Mouse (Mus musculus) intestine, embryonic 14.5 days (tissue): ENCODE results near the gene Gramd1a. TPM values are rescaled to one million over a fixed set of nuclear protein-coding genes. Genes with fewer than 3 reads are reported as not detected.

Experiments used
- ATAC-seq: fragments of 200-750 bp; cut with Nextera tagmentation; replicated peaks from 2 replicates; pipeline ENCODE4 v1.8.0; 2017; ENCODE audit warnings: low read depth, moderate number of reproducible peaks, moderate TSS enrichment, moderate library complexity; ENCODE audit not compliant: low FRiP score, low TSS enrichment
- DNase-seq: peaks from one replicate; pipeline ENCODE4 v3.0.0-alpha.2; 2018; ENCODE audit warnings: low spot score
- H3K27ac ChIP-seq: fragments of 300-500 bp; sonication (generic); 2 replicates; pipeline ENCODE4 v1.5.1; 2014; ENCODE audit warnings: low read depth, mild to moderate bottlenecking, control low read depth
- H3K27me3 ChIP-seq: fragments of 300-500 bp; sonication (generic); replicated peaks from 2 replicates; pipeline ENCODE4 v1.6.1; 2014; ENCODE audit warnings: low read length, control low read depth; ENCODE audit not compliant: control insufficient read depth, insufficient read depth
- H3K36me3 ChIP-seq: fragments of 300-500 bp; sonication (generic); 2 replicates; pipeline ENCODE4 v1.6.1; 2014; ENCODE audit warnings: low read length, control low read depth; ENCODE audit not compliant: control insufficient read depth, insufficient read depth
- H3K4me1 ChIP-seq: fragments of 300-500 bp; sonication (generic); replicated peaks from 2 replicates; pipeline ENCODE4 v1.6.1; 2014; ENCODE audit warnings: low read length, control low read depth, mixed read lengths; ENCODE audit not compliant: control insufficient read depth, insufficient read depth
- H3K4me2 ChIP-seq: fragments of 300-500 bp; sonication (generic); 2 replicates; pipeline ENCODE4 v1.6.1; 2014; ENCODE audit warnings: low read length
- H3K4me3 ChIP-seq: fragments of 300-500 bp; sonication (generic); 2 replicates; pipeline ENCODE4 v1.5.1; 2014; ENCODE audit warnings: low read depth, low read length, control low read depth, mixed read lengths
- H3K9ac ChIP-seq: fragments of 300-500 bp; sonication (generic); 2 replicates; pipeline ENCODE4 v1.6.1; 2014; ENCODE audit warnings: mild to moderate bottlenecking, low read length
- H3K9me3 ChIP-seq: fragments of 300-500 bp; sonication (generic); 2 replicates; pipeline ENCODE4 v1.6.1; 2016; ENCODE audit warnings: low read length, control low read depth; ENCODE audit not compliant: control insufficient read depth
- WGBS: fragments of 180-500 bp; shearing (Covaris S2); extraction: QIAGEN DNeasy Blood & Tissue Kit; methylation state at CpG from one replicate; pipeline ENCODE4 v1.1.7; 2014; 5-methylcytosine and 5-hydroxymethylcytosine counted together
- polyA plus RNA-seq: library from polyadenylated mRNA; unstranded; fragments of >200 nt; fragmentation: Nextera tagmentation; extraction: Ambion mirVana; gene quantifications from 2 replicates; pipeline ENCODE4 v1.2.1, GENCODE M21; 2014

Gene Gramd1a
- polyA plus RNA-seq, 1 experiment from 2014 or later = 54.2 TPM

DNA sequence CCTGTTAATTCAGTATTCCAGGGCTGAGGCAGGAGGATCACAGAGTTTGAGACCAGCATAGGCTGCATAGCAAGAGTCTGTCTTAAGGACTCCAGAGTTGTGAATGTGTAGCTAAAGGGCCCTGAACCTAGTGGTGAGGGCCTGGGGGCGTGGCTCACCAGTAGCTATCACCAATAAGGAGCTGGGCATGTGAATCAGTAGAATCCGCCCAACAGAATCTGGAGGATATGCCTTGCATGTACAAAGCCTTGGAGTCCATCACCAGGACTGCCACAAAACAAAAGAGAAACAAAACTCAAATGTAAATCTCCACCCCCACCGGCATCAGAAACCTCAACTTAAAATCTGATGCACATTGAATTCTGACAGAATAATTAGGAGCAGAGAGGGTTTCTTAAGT lies 7.6 kb downstream of the Gramd1a start:
- Histone ChIP-seq H3K4me3 (peak overlapping the region; percentile 81; the same call in 1 of the 2 replicates), H3K36me3 (peaks cover 9% of the 10 kb centered on the region), H3K4me1 (peaks cover 46% of the 10 kb centered on the region), H3K9ac (peak overlapping the region; percentile 20; the same call in 1 of the 2 replicates), H3K27ac (peak overlapping the region; percentile 94), H3K9me3 (no peaks in the 10 kb centered on the region), H3K27me3 (no peaks in the 10 kb centered on the region), H3K4me2 (peak overlapping the region; percentile 71)
- ATAC-seq (no peak), DNase-seq (no peak)
- WGBS = 57% methylated on average over 3 of the region's 3 CpGs

DNA sequence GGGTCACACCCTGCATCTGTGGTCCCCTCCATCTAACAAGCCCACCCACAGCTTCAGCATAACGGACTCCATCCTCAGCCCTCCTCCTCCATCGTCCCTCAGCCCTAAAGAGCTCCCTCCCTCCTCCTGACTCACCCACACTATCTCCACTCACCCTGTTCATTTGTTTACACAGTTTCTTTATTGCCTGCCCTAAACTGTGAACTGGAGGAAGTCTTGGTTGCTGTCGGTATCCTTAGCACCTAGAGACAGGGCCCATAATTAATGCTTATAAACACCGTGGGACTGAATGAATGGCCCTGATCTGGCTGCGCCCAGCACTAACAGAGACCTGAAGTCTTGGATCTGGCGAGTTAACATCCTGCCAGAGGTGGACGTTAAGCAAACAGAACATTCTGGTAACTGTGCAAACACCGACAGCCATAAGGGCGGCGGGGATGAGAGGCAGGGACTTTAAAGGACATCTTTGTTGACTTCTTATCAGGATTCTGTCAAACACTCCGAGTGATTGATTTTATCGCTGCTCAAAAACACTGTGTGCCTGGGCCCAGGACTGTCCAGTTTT lies 10.0 kb downstream of the Gramd1a start:
- peak overlapping the region; percentile 47 for H3K27ac ChIP-seq
- 12% methylated on average over 12 of the region's 12 CpGs for WGBS
- H3K27me3 ChIP-seq = no peaks in the 10 kb centered on the region
- no peak overlapping the region for H3K9ac ChIP-seq
- peaks cover 33% of the 10 kb centered on the region for H3K36me3 ChIP-seq
- DNase-seq (peak; percentile 71), ATAC-seq (peak; percentile 88)
- no peaks in the 10 kb centered on the region for H3K9me3 ChIP-seq
- H3K4me1 ChIP-seq = peaks cover 46% of the 10 kb centered on the region
- no peak overlapping the region for H3K4me3 ChIP-seq
- H3K4me2 ChIP-seq = 0 out of 2 replicates have a peak overlapping the region, but pooled peaks have one; percentile 8

DNA sequence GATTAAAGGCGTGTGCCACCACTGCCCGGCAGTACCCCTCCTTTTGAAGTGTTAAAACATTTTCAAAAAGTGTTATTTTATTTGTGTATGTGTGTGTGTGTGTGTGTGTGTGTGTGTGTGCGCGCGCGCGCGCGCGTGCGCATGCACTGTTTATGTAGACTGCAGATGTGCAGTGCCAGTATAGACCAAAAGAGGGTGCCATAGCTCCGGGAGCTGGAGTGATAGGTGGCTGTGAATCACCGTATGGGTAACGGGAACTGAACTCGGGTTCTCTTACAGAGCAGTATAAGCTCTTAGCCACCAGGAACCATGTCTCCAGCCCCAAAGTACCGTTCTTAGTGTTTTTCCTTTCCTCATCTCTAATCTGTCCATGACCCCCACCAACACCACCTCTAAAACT lies 10.8 kb downstream of the Gramd1a start:
- Histone ChIP-seq H3K27ac (no peak overlapping the region), H3K9ac (no peak overlapping the region), H3K36me3 (peaks cover 41% of the 10 kb centered on the region), H3K4me3 (no peak overlapping the region), H3K9me3 (no peaks in the 10 kb centered on the region), H3K4me2 (no peak overlapping the region), H3K4me1 (peaks cover 46% of the 10 kb centered on the region), H3K27me3 (no peaks in the 10 kb centered on the region)
- DNase-seq (no peak), ATAC-seq (no peak)
- 94% methylated on average over 16 of the region's 16 CpGs for WGBS

DNA sequence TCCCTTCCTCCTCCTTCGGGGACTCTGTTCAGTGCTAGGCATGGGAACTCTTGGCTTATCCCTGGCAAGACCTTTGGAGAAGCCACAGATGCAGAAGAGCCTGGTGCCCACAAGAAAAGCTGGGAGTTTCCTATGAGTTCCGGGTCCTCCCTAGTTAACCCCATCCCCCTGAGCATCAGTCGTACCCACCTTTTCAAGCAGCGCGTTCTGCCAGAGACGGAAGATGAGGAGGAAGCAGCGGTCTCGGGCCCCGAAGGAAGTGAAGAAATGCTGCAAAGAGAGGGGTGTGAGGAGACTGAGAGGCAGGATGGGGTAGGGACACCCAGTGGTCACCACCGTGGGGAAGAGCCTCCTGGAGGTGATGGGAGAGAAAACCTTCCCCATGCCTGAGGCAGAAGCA lies 14.8 kb downstream of the Gramd1a start:
- no peak for ATAC-seq
- Histone ChIP-seq H3K9me3 (no peaks in the 10 kb centered on the region), H3K9ac (no peak overlapping the region), H3K4me1 (peaks cover 9% of the 10 kb centered on the region; the same call in 1 of the 2 replicates), H3K4me2 (no peak overlapping the region), H3K4me3 (no peak overlapping the region), H3K27ac (no peak overlapping the region), H3K36me3 (peaks cover 80% of the 10 kb centered on the region), H3K27me3 (no peaks in the 10 kb centered on the region)
- 91% methylated on average over 10 of the region's 10 CpGs for WGBS
- no peak for DNase-seq

DNA sequence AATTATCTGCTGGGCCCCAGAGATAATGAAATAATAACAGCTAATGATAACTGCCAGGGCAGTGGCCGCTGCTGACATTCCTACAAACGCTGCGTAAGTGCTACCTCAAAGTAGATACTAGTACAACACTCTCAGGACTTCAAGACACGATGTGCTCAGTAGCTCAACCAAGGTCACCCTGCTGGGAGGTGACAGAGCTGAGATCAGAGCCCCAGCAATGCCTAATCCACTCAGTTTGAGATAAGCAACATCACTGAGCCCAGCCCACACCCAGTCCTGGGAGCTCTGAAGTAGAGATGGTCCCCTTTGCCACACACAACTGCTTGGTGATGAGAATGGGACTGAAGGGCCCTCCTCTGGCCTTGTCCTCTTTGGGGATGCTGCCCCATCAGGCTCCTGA lies 15.4 kb downstream of the Gramd1a start:
- H3K36me3 ChIP-seq = peaks cover 87% of the 10 kb centered on the region
- ATAC-seq (no peak), DNase-seq (no peak)
- no peak overlapping the region for H3K4me2 ChIP-seq
- no peaks in the 10 kb centered on the region for H3K27me3 ChIP-seq
- no peak overlapping the region for H3K9ac ChIP-seq
- H3K9me3 ChIP-seq = no peaks in the 10 kb centered on the region
- H3K4me3 ChIP-seq = no peak overlapping the region
- H3K4me1 ChIP-seq = peaks cover 3% of the 10 kb centered on the region; the same call in 1 of the 2 replicates
- 76% methylated on average over 4 of the region's 4 CpGs for WGBS
- no peak overlapping the region for H3K27ac ChIP-seq

DNA sequence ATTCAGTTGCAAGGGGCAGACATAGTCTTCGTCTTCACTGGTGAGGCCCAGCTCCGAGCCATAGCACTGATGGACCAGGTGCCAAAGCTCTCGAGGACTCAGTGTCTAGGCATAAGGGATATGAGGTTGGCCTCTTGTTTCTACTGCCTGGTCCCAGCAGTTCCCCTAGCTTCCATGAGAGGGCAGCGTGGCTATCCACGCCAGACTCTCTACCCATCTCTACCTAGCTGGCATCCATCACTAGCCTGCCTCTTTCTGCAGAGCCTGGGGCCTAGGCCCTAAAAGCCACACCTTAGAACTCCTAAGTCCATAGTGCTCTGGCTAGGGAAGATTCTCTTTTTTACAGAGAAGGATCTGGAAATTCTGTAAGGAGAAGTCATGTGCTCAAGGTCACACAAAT lies 15.9 kb downstream of the Gramd1a start:
- H3K27ac ChIP-seq = no peak overlapping the region
- no peaks in the 10 kb centered on the region for H3K27me3 ChIP-seq
- DNase-seq (no peak), ATAC-seq (peak; percentile 58; the same call in 1 of the 2 replicates)
- no peak overlapping the region for H3K9ac ChIP-seq
- H3K4me2 ChIP-seq = no peak overlapping the region
- H3K4me3 ChIP-seq = no peak overlapping the region
- 63% methylated on average over 5 of the region's 5 CpGs for WGBS
- no peaks in the 10 kb centered on the region for H3K9me3 ChIP-seq
- no peaks in the 10 kb centered on the region for H3K4me1 ChIP-seq
- peaks cover 92% of the 10 kb centered on the region for H3K36me3 ChIP-seq

DNA sequence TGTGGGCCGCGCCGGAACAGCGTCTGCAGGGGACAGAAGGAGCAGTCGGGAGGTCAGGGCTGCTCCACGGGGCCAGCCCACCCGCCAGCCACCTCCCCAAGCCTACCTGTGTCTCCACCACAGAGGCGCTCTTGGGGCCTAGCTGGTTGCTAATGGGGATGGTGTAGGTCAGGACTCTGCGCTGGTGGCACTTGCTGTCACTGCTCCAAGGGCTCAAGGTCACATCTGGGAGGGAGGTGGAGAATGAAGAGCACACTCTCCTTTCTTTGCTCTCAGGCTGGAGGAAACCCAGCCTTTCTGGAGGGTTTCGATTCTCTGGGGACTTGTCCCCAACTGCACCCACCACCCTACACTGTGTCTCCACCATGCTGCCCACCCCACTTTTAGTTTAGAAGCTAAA lies 20.0 kb downstream of the Gramd1a start:
- DNase-seq = no peak
- Histone ChIP-seq H3K9me3 (no peaks in the 10 kb centered on the region), H3K36me3 (peaks cover 99% of the 10 kb centered on the region), H3K4me3 (no peak overlapping the region), H3K4me2 (no peak overlapping the region), H3K4me1 (no peaks in the 10 kb centered on the region), H3K9ac (no peak overlapping the region), H3K27me3 (no peaks in the 10 kb centered on the region), H3K27ac (no peak overlapping the region)
- WGBS = 94% methylated on average over 10 of the region's 10 CpGs
- no peak for ATAC-seq

DNA sequence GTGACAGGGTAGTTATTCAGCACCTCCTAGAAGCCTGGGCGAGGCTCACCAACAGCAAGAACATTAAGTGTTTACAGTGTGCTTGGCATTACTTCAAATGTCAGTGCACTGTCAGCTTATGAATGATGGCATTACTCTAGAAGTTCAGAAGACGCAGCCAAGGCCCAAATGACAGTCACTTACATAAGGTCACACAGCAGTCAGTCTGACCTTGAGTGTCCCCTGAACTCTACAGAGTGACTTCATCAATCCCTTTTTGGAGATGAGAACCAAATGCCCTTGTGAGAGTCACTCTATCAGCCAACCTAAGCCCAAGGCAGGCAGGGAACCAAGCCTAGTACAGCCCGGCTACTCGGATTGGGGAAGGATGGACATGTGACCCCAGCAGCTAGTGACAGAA lies 23.8 kb downstream of the Gramd1a start:
- Histone ChIP-seq H3K4me2 (no peak overlapping the region), H3K4me3 (no peak overlapping the region), H3K9ac (no peak overlapping the region), H3K4me1 (no peaks in the 10 kb centered on the region), H3K36me3 (peaks cover 83% of the 10 kb centered on the region), H3K27ac (no peak overlapping the region), H3K27me3 (peaks cover 12% of the 10 kb centered on the region; the same call in 1 of the 2 replicates), H3K9me3 (no peaks in the 10 kb centered on the region)
- ATAC-seq = no peak
- no peak for DNase-seq
- WGBS = 95% methylated on average over 4 of the region's 4 CpGs

DNA sequence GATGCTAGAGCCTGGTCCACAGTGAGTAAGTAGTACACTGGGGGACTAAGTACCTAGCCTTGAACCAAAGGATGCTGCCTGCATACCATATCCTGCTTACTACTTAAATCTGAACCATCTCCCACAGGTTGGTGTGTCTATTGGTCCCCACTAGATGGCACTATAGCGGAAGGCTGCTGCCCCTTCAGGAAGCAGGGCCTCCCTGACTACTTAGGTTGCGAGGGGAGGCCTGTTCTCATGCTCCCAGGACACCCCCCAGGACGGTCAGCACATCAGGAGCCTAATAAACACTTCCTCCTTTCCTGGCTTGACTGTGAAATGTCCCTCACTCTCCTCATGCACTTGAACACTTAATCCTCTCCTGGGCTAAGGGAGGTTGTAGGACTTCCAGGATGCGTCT lies 24.9 kb downstream of the Gramd1a start:
- Histone ChIP-seq H3K27ac (no peak overlapping the region), H3K9me3 (no peaks in the 10 kb centered on the region), H3K4me1 (no peaks in the 10 kb centered on the region), H3K9ac (no peak overlapping the region), H3K36me3 (peaks cover 73% of the 10 kb centered on the region), H3K4me2 (no peak overlapping the region), H3K4me3 (no peak overlapping the region), H3K27me3 (peaks cover 22% of the 10 kb centered on the region)
- ATAC-seq (no peak), DNase-seq (peak; percentile 68)
- WGBS = 21% methylated on average over 4 of the region's 4 CpGs
